Mouse (Mus musculus) kidney, postnatal 10 days (tissue): ENCODE results near the gene Cep112.

Experiments used
- DNase-seq: peaks from one replicate; pipeline ENCODE4 v3.0.0; 2021; ENCODE audit warnings: mixed read lengths

Cep112 gene

GRCm38 (mm10) chr11:108449811-108450210 lies 24.8 kb downstream of the Cep112 start:
- DNase-seq: peak; percentile 82

DNA sequence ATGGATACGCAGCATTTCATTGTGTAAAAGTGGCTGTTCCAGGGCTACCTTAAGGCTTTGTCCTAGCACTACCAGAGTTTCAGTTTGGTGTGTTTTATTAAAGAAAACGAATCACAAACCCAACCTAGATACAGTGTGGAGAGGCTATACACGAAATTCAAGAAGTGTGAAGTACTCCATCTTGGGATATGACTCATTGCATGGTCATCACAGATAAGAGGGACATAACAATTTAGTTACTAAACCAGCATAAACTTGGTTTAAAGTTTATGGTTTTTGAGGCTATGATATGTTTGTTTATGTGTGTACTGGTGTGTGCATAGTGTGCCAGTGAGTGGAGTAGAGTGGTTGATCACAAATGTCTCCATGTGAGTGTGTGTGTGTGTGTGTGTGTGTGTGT lies 34.6 kb downstream of the Cep112 start:
- DNase-seq: no peak

DNA sequence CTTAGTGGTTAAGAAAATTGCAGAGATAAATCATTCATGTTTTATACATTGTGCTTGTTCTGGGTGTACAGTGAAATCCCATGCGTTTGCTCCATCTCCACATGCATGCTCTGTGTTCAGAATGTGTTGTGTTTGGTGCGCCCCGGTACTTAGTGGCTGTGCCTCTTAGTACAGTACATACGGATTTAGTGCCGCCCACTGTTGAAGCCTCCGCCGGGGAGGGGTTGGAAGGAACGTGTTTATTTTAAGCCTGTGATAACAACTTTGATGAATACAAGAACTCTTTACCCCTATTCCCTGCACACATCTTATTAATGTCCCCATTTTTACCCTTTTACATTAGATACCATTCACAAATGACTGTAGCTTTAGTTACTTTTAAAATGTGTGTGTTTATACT lies 39.1 kb downstream of the Cep112 start:
- DNase-seq: no peak

- DNase-seq: no peak
Measured at GRCm38 (mm10) chr11:108464715-108465301, 39.8 kb downstream of the Cep112 start.

DNA sequence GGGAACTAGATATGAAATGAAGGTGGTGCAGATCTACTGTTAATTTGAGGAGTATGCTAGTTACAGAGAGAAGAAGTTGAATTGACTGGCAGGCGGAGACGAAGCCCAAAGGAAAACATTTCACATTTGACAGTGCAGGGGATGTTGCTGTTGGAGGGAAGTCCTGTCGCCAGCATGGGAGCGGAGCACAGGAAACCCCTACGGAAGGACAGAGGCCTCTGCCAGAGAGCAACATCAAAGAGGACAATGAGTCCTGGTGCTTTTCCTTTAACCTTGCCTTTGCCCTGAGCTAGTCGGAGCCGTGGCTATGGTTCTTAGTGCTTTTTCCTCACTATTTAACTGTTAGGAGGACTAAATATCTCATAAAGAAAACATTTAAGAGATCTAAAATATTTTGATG lies 50.7 kb downstream of the Cep112 start:
- DNase-seq: peak; percentile 51

DNA sequence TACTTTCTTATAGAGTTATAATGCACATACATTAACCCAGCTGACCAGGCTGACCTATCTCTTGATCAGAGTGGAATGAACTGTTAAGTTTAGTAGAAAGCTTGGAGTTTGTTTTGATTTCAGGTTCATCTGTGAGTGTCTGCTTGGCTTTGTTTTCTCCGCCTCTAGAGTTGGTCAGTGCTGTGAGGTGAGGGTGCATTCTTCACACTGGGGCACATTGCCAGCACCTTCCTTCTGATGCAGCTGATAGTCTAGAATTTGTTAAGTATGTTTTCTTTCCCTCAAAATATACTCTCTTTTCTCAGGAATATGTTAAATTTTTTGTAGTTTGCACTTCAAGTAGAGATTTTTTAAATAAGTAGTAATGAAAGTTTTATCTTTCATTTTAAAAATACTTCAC lies 51.2 kb downstream of the Cep112 start:
- peak; percentile 51 for DNase-seq

GRCm38 (mm10) chr11:108483976-108484375 lies 59.0 kb downstream of the Cep112 start:
- no peak for DNase-seq

DNA sequence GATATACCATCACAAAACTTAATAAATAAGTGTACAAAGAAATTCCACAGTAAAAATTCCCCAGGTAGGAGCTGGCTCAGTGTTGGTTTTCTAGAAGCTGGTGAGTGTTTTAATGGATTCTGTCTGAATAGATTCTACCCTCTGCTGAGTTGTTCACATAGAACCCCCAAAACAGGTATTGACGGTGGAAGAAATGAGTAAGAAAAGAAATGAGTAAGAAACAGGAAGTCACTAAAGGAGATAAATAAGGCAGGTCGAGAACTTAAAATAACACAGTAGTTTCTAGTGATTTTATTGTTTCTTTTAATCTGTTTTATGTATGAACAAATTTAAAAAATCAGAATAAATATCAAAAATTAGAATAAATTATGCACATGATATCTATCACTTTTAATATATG lies 63.3 kb downstream of the Cep112 start:
- no peak for DNase-seq

DNA sequence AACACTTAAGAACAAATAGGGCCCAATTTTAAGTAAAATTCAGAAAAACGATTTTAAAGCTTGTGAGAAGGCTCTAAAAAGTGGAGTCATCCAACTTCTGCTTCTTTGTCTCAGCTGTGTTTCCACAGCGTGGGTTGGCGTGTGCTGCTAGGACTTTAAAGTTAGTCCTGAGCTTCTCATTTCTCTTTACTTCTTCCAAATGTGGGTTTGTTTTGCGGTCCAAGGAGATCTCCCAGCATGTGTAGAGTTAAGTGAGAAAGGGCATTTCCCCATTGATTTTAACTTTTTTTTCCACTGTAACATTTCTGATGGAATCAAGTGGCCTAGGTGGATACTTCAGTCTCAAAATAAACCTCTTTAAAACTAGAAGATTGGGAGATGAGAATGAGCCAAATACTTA lies 64.9 kb downstream of the Cep112 start:
- DNase-seq: no peak

DNA sequence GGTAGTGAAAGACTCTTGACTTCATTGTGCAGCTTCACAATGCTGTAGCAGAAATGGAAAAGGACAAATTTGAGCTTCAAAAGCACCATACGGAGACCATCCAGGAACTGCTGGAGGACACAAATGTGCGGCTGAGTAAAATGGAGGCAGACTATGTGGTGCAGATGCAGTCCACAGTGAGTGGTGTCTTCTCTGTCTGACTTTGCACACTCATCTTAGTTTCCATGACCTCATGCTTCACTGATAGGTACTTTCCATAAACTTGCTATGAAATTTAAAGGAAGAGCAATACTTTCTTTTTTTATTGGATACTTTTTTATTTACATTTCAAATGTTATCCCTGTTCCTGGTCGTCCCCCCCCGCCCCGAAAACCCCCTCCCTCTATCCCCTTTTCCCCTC lies 83.2 kb downstream of the Cep112 start:
- no peak for DNase-seq

DNA sequence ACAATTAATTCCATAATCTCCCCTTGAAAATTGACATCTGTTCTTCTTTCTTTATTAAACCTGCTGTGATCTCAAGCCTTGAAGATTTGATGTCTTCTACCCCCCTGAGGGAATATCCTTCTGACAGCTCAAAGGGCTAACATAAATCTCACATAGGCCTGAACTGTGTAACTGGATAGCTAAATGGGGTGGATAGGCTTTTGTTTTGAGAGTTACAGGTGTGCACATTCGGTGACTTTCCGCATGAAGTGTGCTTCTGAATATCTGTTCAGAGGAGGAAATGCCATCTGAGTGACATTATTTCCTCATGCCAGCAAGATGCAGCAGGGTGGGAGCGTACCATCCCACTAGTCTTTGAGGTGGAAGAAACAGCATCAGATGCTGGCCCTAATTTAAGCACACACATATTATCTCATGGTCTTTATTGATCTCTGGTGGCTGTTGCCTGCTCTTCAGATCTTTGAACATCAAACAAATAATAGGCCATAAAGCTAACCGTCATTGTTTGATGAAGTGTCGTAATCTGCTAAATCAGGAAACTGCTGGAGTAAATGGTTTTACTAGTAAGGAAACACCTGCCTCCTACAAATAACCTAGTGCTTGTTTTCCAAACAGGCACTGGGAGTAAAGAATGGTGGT lies 102.9 kb downstream of the Cep112 start:
- DNase-seq: no peak

DNA sequence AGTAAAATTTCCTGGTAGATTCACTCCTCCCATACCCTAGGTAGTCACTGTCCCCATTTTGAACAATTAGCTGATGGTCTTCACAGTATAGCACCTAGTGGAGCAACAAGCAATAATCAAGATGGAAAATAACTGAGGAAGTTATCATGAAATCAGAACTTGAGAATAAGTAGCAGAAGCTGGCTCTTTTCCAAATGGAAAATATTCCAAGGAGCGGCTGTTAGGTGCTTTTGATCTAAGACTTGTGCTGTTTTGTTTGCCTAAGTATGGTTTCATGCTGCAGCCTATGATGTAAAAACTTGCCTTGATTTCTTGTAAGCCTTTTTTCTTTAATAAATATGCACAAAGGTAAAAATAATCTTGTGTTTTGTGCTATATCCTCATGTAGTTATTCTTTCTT lies 107.9 kb downstream of the Cep112 start:
- no peak for DNase-seq

GRCm38 (mm10) chr11:108534014-108534413 lies 109.0 kb downstream of the Cep112 start:
- DNase-seq: no peak

DNA sequence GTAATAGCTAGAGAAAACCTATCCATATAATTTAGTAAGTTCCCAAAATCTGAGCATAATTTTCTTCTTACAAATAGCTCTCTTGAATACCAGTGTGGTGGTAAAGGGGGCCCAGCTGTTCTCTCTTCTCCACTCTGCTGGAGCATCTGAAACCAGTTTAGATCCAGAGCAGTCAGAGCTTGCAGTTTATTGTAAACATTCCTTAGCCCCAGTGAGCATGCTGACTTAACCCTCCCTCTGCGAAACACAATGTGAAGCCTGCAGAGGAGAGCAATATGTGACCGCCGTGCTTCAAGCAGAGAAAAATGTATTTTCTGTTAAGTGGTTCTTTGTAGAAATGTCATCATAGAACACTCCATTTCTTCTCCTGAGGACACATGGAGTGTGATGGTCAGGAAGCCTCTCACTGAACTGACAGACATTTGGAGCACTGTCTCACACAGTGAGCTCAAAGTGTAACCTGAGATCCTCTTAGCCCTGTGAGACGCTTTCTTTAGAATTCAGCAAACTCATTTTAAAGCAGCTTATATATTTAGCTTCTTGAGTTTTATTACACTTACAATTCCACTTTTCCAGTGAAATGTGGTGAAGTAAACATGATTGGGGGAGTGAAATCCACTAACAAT lies 128.1 kb downstream of the Cep112 start:
- no peak for DNase-seq

- DNase-seq: no peak
Measured at GRCm38 (mm10) chr11:108553881-108554280, 128.9 kb downstream of the Cep112 start.

GRCm38 (mm10) chr11:108558544-108558943 lies 133.6 kb downstream of the Cep112 start:
- DNase-seq: no peak

DNA sequence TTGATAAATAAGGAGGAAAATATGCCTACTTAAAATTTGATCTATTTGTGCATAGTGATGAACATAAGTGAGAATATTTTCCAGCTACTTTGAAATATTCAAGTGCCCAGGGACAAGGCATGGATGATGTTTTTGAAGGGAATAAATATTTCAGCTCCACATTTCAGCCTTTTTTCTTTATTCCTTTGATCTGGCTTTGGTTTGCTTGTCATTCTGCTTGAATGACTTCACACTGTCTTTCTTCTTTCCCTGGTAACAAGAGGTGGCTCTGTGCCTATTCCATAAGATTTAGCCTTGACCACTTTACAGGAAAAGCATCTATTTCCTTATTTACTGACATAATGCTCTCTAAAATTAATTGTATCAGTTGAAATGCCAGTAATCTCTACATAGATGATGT lies 134.5 kb downstream of the Cep112 start:
- DNase-seq: no peak

- no peak for DNase-seq
Measured at GRCm38 (mm10) chr11:108562076-108562475, 137.1 kb downstream of the Cep112 start.

DNA sequence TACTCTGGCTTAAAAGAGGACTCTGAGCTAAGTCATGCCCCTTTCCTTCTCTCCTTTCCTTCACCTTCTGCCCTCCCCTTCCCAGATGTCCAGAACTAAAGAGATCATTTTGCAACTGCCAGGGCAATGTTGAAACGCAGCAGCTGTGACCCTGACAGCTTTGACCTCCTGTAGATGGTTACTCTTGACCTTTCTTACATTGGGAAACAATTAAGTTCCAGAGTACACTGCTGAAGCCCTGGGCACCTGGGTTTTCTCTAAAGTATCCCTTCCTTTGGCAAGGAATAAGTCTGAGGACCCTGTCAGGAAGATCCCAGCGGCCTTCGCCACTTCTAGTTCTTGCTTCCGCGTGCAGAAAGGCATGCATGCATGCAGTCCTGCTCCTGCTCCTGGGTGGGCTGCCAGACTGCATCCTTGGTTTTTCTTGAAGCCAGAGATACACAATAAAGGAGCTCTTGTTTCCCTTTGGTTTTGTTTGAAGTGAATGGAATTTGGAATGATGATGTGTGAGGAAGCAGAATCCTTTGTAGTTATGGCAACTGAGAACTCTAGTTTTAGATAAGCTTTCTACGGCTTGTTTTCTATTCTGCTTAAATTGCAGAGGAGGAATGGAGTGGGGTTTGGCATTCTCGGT lies 161.7 kb downstream of the Cep112 start:
- no peak for DNase-seq

DNA sequence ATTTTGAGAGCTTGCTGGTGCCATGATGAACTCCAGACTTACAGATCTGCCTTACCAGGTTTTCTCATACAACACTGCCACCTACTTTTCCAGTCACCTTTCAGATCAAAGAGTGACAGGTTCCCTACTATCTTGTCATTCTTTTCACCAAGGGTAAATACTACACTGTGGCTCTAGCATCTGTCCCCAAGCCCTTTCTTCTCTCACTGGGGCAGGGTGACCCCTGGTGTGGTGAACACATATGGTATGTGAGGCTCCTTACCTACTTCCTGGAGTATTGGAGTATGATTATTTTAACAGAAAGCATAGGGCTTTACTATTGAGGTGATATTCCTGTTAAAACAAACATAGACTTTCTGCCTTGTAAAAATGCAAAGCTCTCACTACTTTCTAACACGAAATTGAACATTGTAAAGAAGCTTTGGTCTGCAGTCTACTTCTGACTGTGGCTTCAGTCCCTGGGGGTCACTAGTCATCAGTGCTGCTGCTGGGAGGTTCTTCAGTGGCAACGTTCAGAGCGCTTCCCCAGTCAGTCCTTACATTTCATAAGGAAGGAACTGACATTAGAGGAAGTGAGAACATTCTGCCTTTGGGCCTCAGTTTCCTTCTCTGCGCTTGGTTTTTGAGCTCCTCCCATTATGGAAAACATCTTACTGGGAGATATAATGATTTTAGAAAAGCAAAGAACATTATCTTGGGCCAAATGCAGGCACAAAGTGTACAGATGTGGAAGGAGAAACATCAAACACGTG lies 168.4 kb downstream of the Cep112 start:
- no peak for DNase-seq

DNA sequence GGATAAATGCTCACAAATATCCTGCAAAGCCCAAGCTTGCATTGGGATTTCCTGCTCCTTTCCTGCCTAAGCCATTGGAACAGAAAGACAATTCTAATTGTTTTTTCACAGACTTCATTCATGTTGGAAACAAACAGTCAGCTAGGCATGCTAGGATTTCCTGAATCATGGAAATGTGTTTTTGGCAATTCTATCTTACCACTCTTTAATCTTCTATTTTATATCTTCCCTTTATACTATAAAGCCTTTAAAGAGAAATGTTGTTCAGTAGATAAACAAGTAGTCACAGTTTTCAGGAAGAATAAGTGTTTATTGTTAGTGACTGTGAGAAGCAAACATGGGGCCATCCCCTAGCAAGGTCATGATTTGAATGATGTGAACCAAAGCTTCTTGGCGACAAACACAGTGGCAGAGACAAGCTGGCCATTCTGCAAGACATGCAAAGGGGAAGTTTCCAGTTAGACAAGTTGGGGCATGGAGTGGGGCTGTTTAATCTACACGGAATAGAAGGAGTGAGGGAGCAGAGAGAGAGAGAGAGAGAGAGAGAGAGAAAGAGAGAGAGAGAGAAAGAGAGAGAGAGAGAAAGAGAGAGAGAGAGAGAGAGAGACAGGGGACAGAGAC lies 169.1 kb downstream of the Cep112 start:
- DNase-seq: no peak

GRCm38 (mm10) chr11:108605301-108605700 lies 180.3 kb downstream of the Cep112 start:
- no peak for DNase-seq

GRCm38 (mm10) chr11:108606036-108606435 lies 181.0 kb downstream of the Cep112 start:
- no peak for DNase-seq
